Mouse (Mus musculus): ENCODE results near the gene Lmnb2. TPM values are rescaled to one million over a fixed set of nuclear protein-coding genes. Genes with fewer than 3 reads are reported as not detected.

The Lmnb2 gene
- total and polyA plus RNA-seq, 3 experiments: 3.6 to 5.4 (median 5.4) TPM

- H3K36me3 ChIP-seq (ENCODE audit: control insufficient read depth, insufficient read depth, low read length): no peaks in the 10 kb centered on the region
- no peak for DNase-seq
- no peak overlapping the region for H3K27ac ChIP-seq
- H3K4me3 ChIP-seq: no peak overlapping the region
- 60% methylated on average over 5 of the region's 5 CpGs for WGBS
- peaks cover 14% of the 10 kb centered on the region for H3K4me1 ChIP-seq (ENCODE audit: control insufficient read depth, insufficient read depth, low read length)
- TF ChIP-seq EP300 (IDR thresholded peaks at IDR 0.05; ENCODE audit: insufficient read depth, low read depth, low read length) (no peak), POLR2A (IDR thresholded peaks at IDR 0.05; ENCODE audit: insufficient read depth, low read depth, low read length) (no peak), CTCF (IDR thresholded peaks at IDR 0.05) (no peak)
- no peak overlapping the region for H3K9ac ChIP-seq (ENCODE audit: low read depth, low read length)
- no peaks in the 10 kb centered on the region for H3K79me2 ChIP-seq (replicated peaks; ENCODE audit: control insufficient read depth, insufficient read depth, low read length)
- intact Hi-C loops (cut with DNase I): no loop called here
- H3K27me3 ChIP-seq (ENCODE audit: control insufficient read depth, insufficient read depth, low read length): no peaks in the 10 kb centered on the region
Observed at GRCm38 (mm10) chr10:80950314-80950713, 32.3 kb upstream of the Lmnb2 start.

DNA sequence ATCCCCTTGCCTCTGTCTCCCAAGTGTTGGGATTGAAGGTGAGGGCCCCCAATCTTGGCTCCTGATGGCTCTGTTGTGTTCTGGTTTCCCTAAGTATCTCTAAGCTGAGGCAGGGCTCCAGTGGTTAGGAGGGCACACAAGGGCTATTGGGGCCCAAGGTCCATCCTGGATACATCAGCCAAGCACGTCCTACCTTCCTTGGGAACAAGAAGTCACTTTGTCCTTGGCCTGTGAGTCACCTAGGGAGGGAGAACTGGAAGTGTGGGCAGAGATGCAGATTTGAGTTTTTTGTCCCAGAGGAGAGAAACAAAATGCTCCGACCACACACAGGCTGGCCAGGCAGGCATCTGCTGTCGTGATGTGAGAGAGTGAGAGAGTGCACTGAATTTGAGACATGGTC lies 31.0 kb upstream of the Lmnb2 start:
- no peak overlapping the region for H3K4me3 ChIP-seq

GRCm38 (mm10) chr10:80948570-80948969 lies 30.5 kb upstream of the Lmnb2 start:
- no peak overlapping the region for H3K9ac ChIP-seq (ENCODE audit: low read depth, low read length)
- H3K36me3 ChIP-seq (ENCODE audit: control insufficient read depth, insufficient read depth, low read length): no peaks in the 10 kb centered on the region
- peak overlapping the region; percentile 42 for H3K27ac ChIP-seq
- TF ChIP-seq POLR2A (IDR thresholded peaks at IDR 0.05; ENCODE audit: insufficient read depth, low read depth, low read length): no peak
- TF ChIP-seq EP300 (IDR thresholded peaks at IDR 0.05; ENCODE audit: insufficient read depth, low read depth, low read length): no peak
- TF ChIP-seq CTCF (IDR thresholded peaks at IDR 0.05): no peak
- H3K27me3 ChIP-seq (ENCODE audit: control insufficient read depth, insufficient read depth, low read length): no peaks in the 10 kb centered on the region
- H3K4me1 ChIP-seq (ENCODE audit: control insufficient read depth, insufficient read depth, low read length): peaks cover 10% of the 10 kb centered on the region
- intact Hi-C loops (cut with DNase I): no loop called here
- DNase-seq: peak in 1 of 2 experiments; percentile 40
- 18% methylated on average over 6 of the region's 6 CpGs for WGBS
- H3K79me2 ChIP-seq (replicated peaks; ENCODE audit: control insufficient read depth, insufficient read depth, low read length): no peaks in the 10 kb centered on the region
- H3K4me3 ChIP-seq: no peak overlapping the region

More for the DNA sequence above, 31.0 kb upstream of the Lmnb2 start:
- Histone ChIP-seq H3K4me1 (ENCODE audit: control insufficient read depth, insufficient read depth, low read length) (peaks cover 10% of the 10 kb centered on the region), H3K9ac (ENCODE audit: low read depth, low read length) (no peak overlapping the region), H3K27me3 (ENCODE audit: control insufficient read depth, insufficient read depth, low read length) (no peaks in the 10 kb centered on the region), H3K36me3 (ENCODE audit: control insufficient read depth, insufficient read depth, low read length) (no peaks in the 10 kb centered on the region), H3K27ac (no peak overlapping the region; the same call in 1 of the 2 replicates), H3K79me2 (replicated peaks; ENCODE audit: control insufficient read depth, insufficient read depth, low read length) (no peaks in the 10 kb centered on the region)
- intact Hi-C loops (cut with DNase I): no loop called here
- TF ChIP-seq EP300 (IDR thresholded peaks at IDR 0.05; ENCODE audit: insufficient read depth, low read depth, low read length): no peak
- TF ChIP-seq POLR2A (IDR thresholded peaks at IDR 0.05; ENCODE audit: insufficient read depth, low read depth, low read length): no peak
- TF ChIP-seq CTCF (IDR thresholded peaks at IDR 0.05): no peak
- WGBS: 51% methylated on average over 3 of the region's 3 CpGs
- DNase-seq: no peak

GRCm38 (mm10) chr10:80947802-80948201 lies 29.8 kb upstream of the Lmnb2 start:
- Histone ChIP-seq H3K4me1 (ENCODE audit: control insufficient read depth, insufficient read depth, low read length) (peaks cover 10% of the 10 kb centered on the region), H3K27me3 (ENCODE audit: control insufficient read depth, insufficient read depth, low read length) (no peaks in the 10 kb centered on the region), H3K9ac (ENCODE audit: low read depth, low read length) (no peak overlapping the region), H3K4me3 (no peak overlapping the region), H3K79me2 (replicated peaks; ENCODE audit: control insufficient read depth, insufficient read depth, low read length) (no peaks in the 10 kb centered on the region), H3K36me3 (ENCODE audit: control insufficient read depth, insufficient read depth, low read length) (no peaks in the 10 kb centered on the region), H3K27ac (peak overlapping the region; percentile 42)
- intact Hi-C loops (cut with DNase I): no loop called here
- peak in 1 of 2 experiments; percentile 57 for DNase-seq
- TF ChIP-seq POLR2A (IDR thresholded peaks at IDR 0.05; ENCODE audit: insufficient read depth, low read depth, low read length) (no peak), EP300 (IDR thresholded peaks at IDR 0.05; ENCODE audit: insufficient read depth, low read depth, low read length) (no peak), CTCF (IDR thresholded peaks at IDR 0.05) (no peak)
- WGBS: 36% methylated on average over 2 of the region's 2 CpGs

- H3K27ac ChIP-seq: peak overlapping the region; percentile 42; the same call in 1 of the 2 replicates
- no peaks in the 10 kb centered on the region for H3K79me2 ChIP-seq (replicated peaks; ENCODE audit: control insufficient read depth, insufficient read depth, low read length)
- H3K27me3 ChIP-seq (ENCODE audit: control insufficient read depth, insufficient read depth, low read length): no peaks in the 10 kb centered on the region
- no peak overlapping the region for H3K9ac ChIP-seq (ENCODE audit: low read depth, low read length)
- H3K4me3 ChIP-seq: no peak overlapping the region
- no peaks in the 10 kb centered on the region for H3K36me3 ChIP-seq (ENCODE audit: control insufficient read depth, insufficient read depth, low read length)
- H3K4me1 ChIP-seq (ENCODE audit: control insufficient read depth, insufficient read depth, low read length): peaks cover 12% of the 10 kb centered on the region
- no peak for DNase-seq
- WGBS: 70% methylated on average over 14 of the region's 14 CpGs
- intact Hi-C loops (cut with DNase I): no loop called here
- TF ChIP-seq EP300 (IDR thresholded peaks at IDR 0.05; ENCODE audit: insufficient read depth, low read depth, low read length) (0 out of 2 replicates have a peak, but pooled peaks have one; percentile 10), CTCF (IDR thresholded peaks at IDR 0.05) (peak; percentile 57), POLR2A (IDR thresholded peaks at IDR 0.05; ENCODE audit: insufficient read depth, low read depth, low read length) (no peak)
Observed at GRCm38 (mm10) chr10:80946684-80947437, 28.8 kb upstream of the Lmnb2 start.

- no peaks in the 10 kb centered on the region for H3K79me2 ChIP-seq (replicated peaks; ENCODE audit: control insufficient read depth, insufficient read depth, low read length)
- H3K9ac ChIP-seq (ENCODE audit: low read depth, low read length): no peak overlapping the region
- 87% methylated on average over 5 of the region's 5 CpGs for WGBS
- peaks cover 27% of the 10 kb centered on the region for H3K4me1 ChIP-seq (ENCODE audit: control insufficient read depth, insufficient read depth, low read length)
- TF ChIP-seq CTCF (IDR thresholded peaks at IDR 0.05): no peak
- no peak for TF ChIP-seq EP300 (IDR thresholded peaks at IDR 0.05; ENCODE audit: insufficient read depth, low read depth, low read length)
- TF ChIP-seq POLR2A (IDR thresholded peaks at IDR 0.05; ENCODE audit: insufficient read depth, low read depth, low read length): no peak
- intact Hi-C loops (cut with DNase I): no loop called here
- no peak overlapping the region for H3K4me3 ChIP-seq
- H3K27me3 ChIP-seq (ENCODE audit: control insufficient read depth, insufficient read depth, low read length): no peaks in the 10 kb centered on the region
- no peak overlapping the region for H3K27ac ChIP-seq
- DNase-seq: no peak
- H3K36me3 ChIP-seq (ENCODE audit: control insufficient read depth, insufficient read depth, low read length): no peaks in the 10 kb centered on the region
Observed at GRCm38 (mm10) chr10:80944231-80944630, 26.2 kb upstream of the Lmnb2 start.
